Mouse (Mus musculus) gastrocnemius, postnatal 36 days (tissue): ENCODE results near the gene Zfp61. TPM values are rescaled to one million over a fixed set of nuclear protein-coding genes. Genes with fewer than 3 reads are reported as not detected.

Experiments
- DNase-seq, 2 experiments: peaks; one replicate each; pipeline ENCODE4 v3.0.0; 2022
- intact Hi-C: fragments of 180-260 bp; cut with DNase I; formaldehyde crosslinking; loops from one replicate; pipeline ENCODE4 v1.15.1; 2025
- microRNA-seq, 2 experiments: library from miRNA; unstranded; fragments of <30 nt; microRNA quantifications; one replicate each; pipeline ENCODE4 v1.2.0; 2021
- total RNA-seq, 2 experiments: library from RNA; stranded (reverse); gene quantifications; 2 replicates each; pipeline ENCODE4 v1.2.3; 2021

Gene Zfp61
- total RNA-seq, 2 experiments from 2014 or later, result 2.5 to 2.7 TPM

- DNase-seq, result no peak
- intact Hi-C loops, result no loop called here
These were observed 32.6 kb downstream of the Zfp61 start for GRCm38 (mm10) chr7:24268176-24269155.

GRCm38 (mm10) chr7:24260000-24260312, 41.1 kb downstream of the Zfp61 start:
- intact Hi-C loops, result loop anchor here (5.0 kb wide), 2 partner anchors 53 to 128 kb away; partner anchors contain the start of gene Zfp235
- DNase-seq, result no peak

- no peak for DNase-seq
- intact Hi-C loops, result loop anchor here (5.0 kb wide), 2 partner anchors 52 to 127 kb away; partner anchors contain the start of gene Zfp235
These were observed 41.6 kb downstream of the Zfp61 start for GRCm38 (mm10) chr7:24259306-24259999.

DNA sequence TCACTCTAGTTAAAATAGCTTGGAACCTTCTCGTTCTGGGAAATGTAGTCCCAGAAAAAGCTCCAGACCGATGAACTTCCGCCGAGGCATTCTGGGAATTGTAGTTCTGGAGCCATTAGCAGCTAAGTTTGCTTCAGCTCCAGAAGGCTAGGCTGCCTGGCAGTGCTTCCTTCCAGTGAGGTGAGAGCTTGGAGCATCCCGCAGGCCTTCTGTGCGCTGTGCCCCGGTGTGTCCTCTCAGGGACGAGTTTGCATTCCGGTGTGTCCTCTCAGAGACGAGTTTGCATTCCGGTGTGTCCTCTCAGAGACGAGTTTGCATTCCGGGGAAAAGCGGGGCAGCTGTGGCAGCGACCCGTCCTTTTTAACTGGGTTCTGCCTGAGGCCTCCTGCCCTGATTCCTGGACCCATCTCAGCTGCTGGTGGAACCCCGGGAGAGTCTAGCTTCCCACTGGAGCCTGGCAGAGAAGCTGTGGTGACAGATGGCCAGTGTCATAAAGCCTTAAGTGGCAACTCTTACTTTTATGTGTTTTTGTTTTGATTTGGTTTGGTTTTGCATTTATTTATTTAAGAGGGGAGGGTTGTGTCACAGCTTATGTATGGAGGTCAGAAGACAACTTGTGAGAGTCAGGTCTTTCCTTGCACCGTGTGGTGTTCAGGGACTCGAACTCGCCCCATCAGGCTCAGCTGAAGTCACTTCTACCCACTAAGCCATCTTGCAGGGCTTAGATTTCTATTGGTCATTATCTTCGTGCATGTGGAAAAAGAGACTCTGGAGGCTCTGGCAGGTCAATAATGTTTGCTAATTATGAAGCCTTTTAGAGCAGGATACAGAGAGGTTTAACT, 46.2 kb downstream of the Zfp61 start, which contains the start of gene Zfp108:
Zfp108 (plus strand) TSS at position 162 of the 842 bp plus-strand sequence.
- DNase-seq, result peak; percentile 59 to 62
- intact Hi-C loops, result loop anchor here (5.0 kb wide), 4 partner anchors 48 to 143 kb away; partner anchors contain the start of genes Zfp112, Zfp235 and Zfp94

DNA sequence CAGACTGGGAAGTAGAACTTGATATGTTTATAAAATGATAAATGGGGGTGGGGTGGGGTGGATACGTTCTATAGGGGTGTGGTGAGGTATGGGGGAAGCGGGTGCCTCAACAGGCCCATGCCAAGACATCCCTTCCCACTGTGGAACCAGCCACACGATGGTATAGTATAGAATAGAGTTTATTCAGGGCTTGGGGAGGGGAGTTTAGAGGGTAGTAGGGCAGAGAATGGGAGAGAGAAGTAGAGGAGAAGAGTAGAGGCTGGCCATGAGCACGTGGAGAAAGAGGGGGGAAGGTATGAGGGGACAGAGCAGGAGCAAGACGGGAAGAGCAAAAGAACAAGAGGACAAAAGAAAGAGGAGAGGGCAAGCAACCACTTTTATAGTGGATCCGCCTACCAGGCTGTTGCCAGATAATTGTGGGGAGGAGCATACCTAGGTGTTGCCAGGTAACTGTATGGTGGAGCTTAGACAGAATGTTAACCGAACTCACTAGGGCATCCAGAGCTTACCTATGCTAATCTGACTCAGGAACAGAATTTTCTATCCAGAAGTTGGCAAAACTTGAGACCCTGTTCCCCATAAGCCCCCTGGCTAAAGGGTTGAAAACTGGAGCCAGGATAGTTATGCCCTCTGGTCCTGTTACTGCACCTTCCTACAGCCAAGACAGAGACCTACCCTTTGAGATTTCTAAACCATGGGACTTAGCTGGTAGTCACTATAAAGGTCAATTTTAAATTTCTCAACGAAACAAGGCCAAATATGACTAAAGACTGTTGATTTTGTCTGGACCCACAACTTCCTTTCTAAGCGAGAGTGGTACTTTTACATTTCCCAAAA, 47.0 kb downstream of the Zfp61 start:
- intact Hi-C loops, result loop anchor here (5.0 kb wide), 2 partner anchors 63 to 142 kb away; partner anchors contain the start of genes Zfp112 and Zfp94
- DNase-seq, result no peak

Small RNA genes lying within 50 kb of the gene (microRNA-seq; reads per million reads assigned to microRNA genes)
- gene Gm27592, result 0 reads per million in 2 experiments

Other genes starting within 250 kb of the Zfp61 start
- not detected for gene Vmn1r183, start 248.0 kb downstream of the Zfp61 start, total RNA-seq
- gene Zfp180, start 219.3 kb downstream of the Zfp61 start, total RNA-seq, result 10 to 100 TPM; 10.0 to 10.4 TPM
- gene Zfp112, start 188.9 kb downstream of the Zfp61 start, total RNA-seq, result 1 to 10 TPM; 4.8 to 4.9 TPM
- gene Zfp235, start 167.1 kb downstream of the Zfp61 start, total RNA-seq, result 1 to 10 TPM; 3.5 to 5.0 TPM
- gene Zfp114, start 126.2 kb downstream of the Zfp61 start, total RNA-seq, result under 1 TPM; 0.33 to 0.35 TPM
- 1 to 10 TPM; 2.1 to 2.7 TPM for gene Zfp111, start 89.8 kb downstream of the Zfp61 start, total RNA-seq
- gene Zfp109, start 63.7 kb downstream of the Zfp61 start, total RNA-seq, result 1 to 10 TPM; 1.9 to 2.5 TPM
- 1 to 10 TPM; 1.2 to 1.9 TPM for gene Zfp108, start 46.4 kb downstream of the Zfp61 start, total RNA-seq
- gene Zfp93, start 30.8 kb downstream of the Zfp61 start, total RNA-seq, result 1 to 10 TPM; 3.6 to 3.8 TPM
- gene Zfp94, start 15.4 kb upstream of the Zfp61 start, total RNA-seq, result 1 to 10 TPM; 1.5 to 1.9 TPM
- gene Tescl, start 32.7 kb upstream of the Zfp61 start, total RNA-seq, result not detected
- gene Lypd5, start 48.0 kb upstream of the Zfp61 start, total RNA-seq, result not detected
- gene Kcnn4, start 69.0 kb upstream of the Zfp61 start, total RNA-seq, result 1 to 10 TPM in 1 of 2 experiments, under 1 TPM in 1; 0.42 to 1.2 TPM
- 10 to 100 TPM in 1 of 2 experiments, 1 to 10 TPM in 1; 9.8 to 11.5 TPM for gene Smg9, start 98.4 kb upstream of the Zfp61 start, total RNA-seq
- gene Irgc1, start 151.1 kb upstream of the Zfp61 start, total RNA-seq, result not detected
- gene Plaur, start 161.3 kb upstream of the Zfp61 start, total RNA-seq, result under 1 TPM; 0.61 to 0.64 TPM
- 1 to 10 TPM; 2.7 to 4.6 TPM for gene Cadm4, start 180.8 kb upstream of the Zfp61 start, total RNA-seq
- gene Zfp428, start 205.8 kb upstream of the Zfp61 start, total RNA-seq, result 1 to 10 TPM; 4.3 to 5.9 TPM
- not detected for gene AC161166.1, start 211.2 kb upstream of the Zfp61 start, total RNA-seq
- gene Irgq, start 229.5 kb upstream of the Zfp61 start, total RNA-seq, result 10 to 100 TPM; 10.7 to 10.9 TPM
- gene Pinlyp, start 244.9 kb upstream of the Zfp61 start, total RNA-seq, result not detected
- gene Xrcc1, start 245.1 kb upstream of the Zfp61 start, total RNA-seq, result 10 to 100 TPM; 17.1 to 21.4 TPM